Mouse (Mus musculus): ENCODE measurements at regions not wholly inside any gene's neighbourhood (a gene's known extent, or its start where the extent isn't known, plus 50 kb on each side); places are given as distances from the start of the nearest gene placed in this dataset.

DNA sequence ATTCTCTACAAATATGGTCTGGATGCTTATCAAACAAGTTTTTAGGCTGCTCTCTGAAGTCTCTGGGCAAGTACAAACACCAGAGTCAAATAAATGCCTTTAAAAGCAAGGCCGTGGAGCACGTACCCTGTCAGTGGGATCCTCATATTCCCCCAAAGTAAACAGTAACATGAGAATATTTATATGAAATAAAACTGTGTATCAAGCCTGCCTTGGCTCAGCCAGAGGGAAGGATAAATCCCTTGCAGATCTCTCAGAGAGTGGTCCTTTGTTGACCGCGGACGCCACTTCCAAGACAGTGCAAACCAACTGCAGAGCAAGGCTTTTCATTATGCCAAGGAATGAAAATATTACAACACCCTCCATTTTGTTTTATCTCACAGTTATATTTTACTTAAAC, 104.8 kb upstream of the 1700066M21Rik start:
- no peak for DNase-seq (ENCODE audit: low spot score)

GRCm38 (mm10) chr1:57281549-57281948, 95.9 kb upstream of the 1700066M21Rik start:
- DNase-seq (ENCODE audit: low spot score), result no peak

DNA sequence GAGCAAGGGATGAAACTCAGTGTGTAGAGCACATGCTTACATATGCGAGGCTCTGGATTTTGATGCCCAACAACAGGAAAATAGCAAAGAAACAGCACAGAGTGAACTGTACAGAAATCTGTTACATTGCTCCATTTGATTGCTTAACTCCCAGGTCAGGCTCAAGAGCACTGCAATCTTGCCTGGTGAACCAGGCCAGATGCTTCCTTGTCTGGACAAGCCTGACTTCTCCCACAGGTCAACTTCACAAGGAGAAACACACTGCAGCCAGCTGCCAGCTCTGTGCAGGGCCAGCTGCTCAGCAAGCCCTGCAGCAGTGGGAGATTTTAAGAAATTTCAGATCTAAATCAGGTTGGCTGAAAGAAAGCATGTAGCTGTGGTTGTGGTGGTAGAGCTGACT, 81.2 kb upstream of the 1700066M21Rik start:
- no peak for DNase-seq (ENCODE audit: low spot score)

DNA sequence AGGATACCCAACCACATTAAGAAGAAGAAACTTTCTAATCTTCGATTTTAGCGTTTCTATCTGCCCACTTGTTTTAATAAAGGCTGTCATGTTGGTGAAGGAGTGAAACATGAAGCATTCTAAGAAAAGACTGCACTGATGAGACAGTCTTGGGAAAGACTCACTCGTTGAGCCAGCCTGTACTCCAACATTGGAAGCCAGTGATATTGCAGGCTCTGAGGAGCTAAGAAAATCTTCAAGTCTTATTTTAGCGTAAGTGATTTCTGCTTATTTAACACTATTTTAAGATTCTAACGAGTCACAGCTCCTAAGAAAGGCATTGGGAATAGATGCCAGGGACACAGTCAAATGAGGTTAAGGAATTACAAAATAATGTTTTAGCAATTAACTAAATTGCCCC, 78.9 kb upstream of the 1700066M21Rik start:
- DNase-seq (ENCODE audit: low spot score), result no peak

DNA sequence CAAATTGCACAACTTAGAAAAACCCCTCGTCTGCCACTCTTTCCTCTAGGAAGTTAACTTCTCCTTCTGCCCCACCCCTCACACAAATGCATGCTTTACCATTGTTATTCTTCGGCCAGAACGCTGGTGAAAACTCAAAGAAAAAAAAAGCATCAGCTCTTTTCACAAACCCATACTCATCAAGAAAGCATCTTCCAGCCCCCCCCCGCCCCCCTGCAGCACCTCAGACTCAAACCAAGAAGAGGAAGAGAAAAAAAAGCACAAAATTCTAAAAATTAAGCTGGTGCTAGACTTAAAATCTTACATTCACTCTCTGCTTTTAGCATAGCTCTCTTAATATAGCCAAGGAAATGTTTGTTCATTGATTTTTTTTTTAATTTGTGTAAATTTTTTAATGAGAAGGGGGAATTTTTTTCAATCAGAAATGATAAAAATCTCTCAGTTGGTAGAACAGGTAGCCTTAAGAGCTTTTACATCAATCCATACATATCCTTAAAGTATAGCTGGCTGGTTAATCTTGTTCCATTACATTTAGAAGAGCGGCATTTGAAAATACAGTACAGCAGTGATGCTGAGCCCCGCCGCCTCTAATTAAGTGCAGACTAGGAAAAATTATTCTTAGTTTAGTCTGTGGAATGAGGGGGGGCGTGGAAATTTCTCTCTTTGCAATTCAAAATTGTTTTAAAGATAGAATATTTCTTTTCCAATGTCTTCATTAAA, 76.0 kb upstream of the 1700066M21Rik start:
- no peak for DNase-seq (ENCODE audit: low spot score)

DNA sequence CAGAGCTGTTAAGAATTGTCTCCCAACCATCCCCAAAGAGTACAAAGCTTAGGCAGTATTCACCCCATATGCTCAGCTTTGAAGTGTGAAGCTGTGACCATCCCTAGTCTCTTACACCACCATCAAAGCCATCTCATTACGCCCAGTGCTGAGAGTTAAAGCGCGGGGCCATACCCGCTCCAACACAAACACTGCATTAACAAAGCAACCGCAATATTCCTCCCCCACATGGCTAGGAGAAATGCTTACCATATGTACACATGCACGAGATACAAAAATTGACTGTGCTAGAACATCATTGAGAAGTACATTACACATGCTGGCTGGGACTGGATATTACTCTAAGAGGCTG, 75.5 kb upstream of the 1700066M21Rik start:
- no peak for DNase-seq (ENCODE audit: low spot score)

- DNase-seq (ENCODE audit: low spot score), result no peak
These were observed 72.7 kb upstream of the 1700066M21Rik start for GRCm38 (mm10) chr1:57304757-57305156.

DNA sequence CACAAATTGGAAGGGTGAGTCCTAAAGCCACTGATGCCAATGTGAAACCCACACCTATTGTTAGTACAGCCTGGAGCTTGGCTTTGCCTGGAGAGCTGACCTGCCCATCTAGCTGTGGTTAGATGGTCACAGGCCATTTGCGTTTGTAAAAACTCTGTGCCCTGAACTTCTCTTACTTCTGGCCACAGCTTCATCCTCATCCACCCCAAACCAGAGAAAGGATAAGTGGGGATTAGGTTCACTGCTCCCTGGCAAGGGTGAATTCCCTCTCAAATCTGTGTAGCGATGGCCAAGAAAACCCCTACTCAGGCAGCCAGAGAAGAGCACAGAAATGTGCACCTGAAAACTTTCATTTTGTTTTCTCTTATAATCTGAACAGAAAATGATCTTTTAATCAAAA, 54.9 kb upstream of the 1700066M21Rik start:
- no peak for DNase-seq (ENCODE audit: low spot score)

- no peak for DNase-seq (ENCODE audit: low spot score)
These were observed 54.3 kb upstream of the 1700066M21Rik start for GRCm38 (mm10) chr1:57323118-57323517.

- DNase-seq (ENCODE audit: low spot score), result no peak
These were observed 51.7 kb upstream of the 1700066M21Rik start for GRCm38 (mm10) chr1:57325585-57326165.
